Mouse (Mus musculus): ENCODE measurements around the gene Eif4e2. TPM values are rescaled to one million over a fixed set of nuclear protein-coding genes. Genes with fewer than 3 reads are reported as not detected.

Eif4e2 gene
- total and polyA plus RNA-seq, 2 experiments = 23.8 to 39.3 TPM

- H3K79me2 ChIP-seq (ENCODE audit: control insufficient read depth, insufficient read depth, low read length) = no peaks in the 10 kb centered on the region
- TF ChIP-seq CTCF (IDR thresholded peaks at IDR 0.05; ENCODE audit: low read depth, low read length) (no peak), POLR2A (IDR thresholded peaks at IDR 0.05; ENCODE audit: extremely low read depth, insufficient read depth, low read length) (no peak)
- no peaks in the 10 kb centered on the region for H3K36me3 ChIP-seq (ENCODE audit: control insufficient read depth, insufficient read depth, low read length)
- no peak for DNase-seq (ENCODE audit: extremely low read depth, low read depth, low spot score)
- H3K27me3 ChIP-seq (ENCODE audit: control insufficient read depth, insufficient read depth, low read length) = no peaks in the 10 kb centered on the region
- no peak overlapping the region for H3K9ac ChIP-seq (ENCODE audit: low read depth, low read length)
- H3K27ac ChIP-seq (replicated peaks; ENCODE audit: insufficient read depth, low read depth, low read length) = no peak overlapping the region
- whole genome bisulfite sequencing = 93% methylated on average over 1 of the region's 1 CpGs
- H3K4me3 ChIP-seq (ENCODE audit: insufficient read depth, low read depth, low read length) = no peak overlapping the region
- no peaks in the 10 kb centered on the region for H3K4me1 ChIP-seq (ENCODE audit: control insufficient read depth, insufficient read depth, low read length)
These were observed 57.9 kb downstream of the Eif4e2 start for GRCm38 (mm10) chr1:87271596-87271995.

DNA sequence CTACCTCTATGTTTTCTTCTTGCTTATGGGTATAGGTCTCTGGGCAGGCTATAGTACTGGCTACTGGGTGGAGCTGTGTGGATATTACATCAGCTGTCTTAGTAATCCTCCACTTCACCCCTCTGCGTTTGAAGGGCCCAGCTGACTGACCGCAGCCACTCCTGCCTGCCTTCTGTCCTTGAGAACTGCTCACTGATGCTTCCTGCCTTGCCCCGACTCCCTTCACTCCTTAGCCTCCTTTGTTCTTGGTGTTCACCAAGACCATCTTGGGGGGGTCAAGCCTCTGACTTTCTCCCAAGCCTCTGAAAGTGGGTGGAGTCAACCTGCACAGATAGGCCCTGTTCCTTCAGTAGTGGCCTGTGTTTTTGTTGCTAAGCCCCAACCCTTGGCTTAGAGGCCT lies 58.7 kb downstream of the Eif4e2 start:
- H3K27me3 ChIP-seq (ENCODE audit: control insufficient read depth, insufficient read depth, low read length) = no peaks in the 10 kb centered on the region
- 93% methylated on average over 3 of the region's 3 CpGs for WGBS
- no peak overlapping the region for H3K27ac ChIP-seq (replicated peaks; ENCODE audit: insufficient read depth, low read depth, low read length)
- H3K36me3 ChIP-seq (ENCODE audit: control insufficient read depth, insufficient read depth, low read length) = no peaks in the 10 kb centered on the region
- DNase-seq (ENCODE audit: extremely low read depth, low read depth, low spot score) = no peak
- no peak overlapping the region for H3K9ac ChIP-seq (ENCODE audit: low read depth, low read length)
- H3K4me3 ChIP-seq (ENCODE audit: insufficient read depth, low read depth, low read length) = no peak overlapping the region
- no peaks in the 10 kb centered on the region for H3K4me1 ChIP-seq (ENCODE audit: control insufficient read depth, insufficient read depth, low read length)
- no peaks in the 10 kb centered on the region for H3K79me2 ChIP-seq (ENCODE audit: control insufficient read depth, insufficient read depth, low read length)
- TF ChIP-seq CTCF (IDR thresholded peaks at IDR 0.05; ENCODE audit: low read depth, low read length) = no peak
- no peak for TF ChIP-seq POLR2A (IDR thresholded peaks at IDR 0.05; ENCODE audit: extremely low read depth, insufficient read depth, low read length)

DNA sequence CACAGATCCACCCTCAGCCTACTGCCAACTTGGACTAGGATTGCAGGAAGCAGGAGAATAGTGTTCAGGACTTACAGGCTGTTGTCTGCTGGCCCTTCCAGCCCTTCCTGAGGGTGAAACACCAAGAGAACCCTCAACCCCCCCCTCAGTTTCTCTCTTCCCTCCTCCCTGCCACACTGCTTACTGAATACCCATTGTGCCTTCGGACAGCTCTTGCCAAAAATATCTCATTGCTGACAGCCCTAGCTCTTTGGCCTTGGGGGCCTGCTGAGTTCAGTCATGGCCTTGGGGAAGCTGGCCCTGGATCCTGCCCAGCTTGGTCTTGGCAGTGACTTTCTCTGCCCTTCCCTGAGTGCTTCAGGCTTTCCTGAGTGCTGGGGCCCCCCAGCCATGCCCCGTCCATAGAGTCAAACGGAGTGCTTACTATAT lies 59.8 kb downstream of the Eif4e2 start:
- H3K9ac ChIP-seq (ENCODE audit: low read depth, low read length) = no peak overlapping the region
- WGBS = 89% methylated on average over 3 of the region's 3 CpGs
- no peaks in the 10 kb centered on the region for H3K79me2 ChIP-seq (ENCODE audit: control insufficient read depth, insufficient read depth, low read length)
- no peak overlapping the region for H3K4me3 ChIP-seq (ENCODE audit: insufficient read depth, low read depth, low read length)
- no peaks in the 10 kb centered on the region for H3K4me1 ChIP-seq (ENCODE audit: control insufficient read depth, insufficient read depth, low read length)
- H3K36me3 ChIP-seq (ENCODE audit: control insufficient read depth, insufficient read depth, low read length) = no peaks in the 10 kb centered on the region
- no peaks in the 10 kb centered on the region for H3K27me3 ChIP-seq (ENCODE audit: control insufficient read depth, insufficient read depth, low read length)
- TF ChIP-seq POLR2A (IDR thresholded peaks at IDR 0.05; ENCODE audit: extremely low read depth, insufficient read depth, low read length) (no peak), CTCF (IDR thresholded peaks at IDR 0.05; ENCODE audit: low read depth, low read length) (no peak)
- no peak for DNase-seq (ENCODE audit: extremely low read depth, low read depth, low spot score)
- no peak overlapping the region for H3K27ac ChIP-seq (replicated peaks; ENCODE audit: insufficient read depth, low read depth, low read length)

- no peak overlapping the region for H3K27ac ChIP-seq (replicated peaks; ENCODE audit: insufficient read depth, low read depth, low read length)
- no peak overlapping the region for H3K4me3 ChIP-seq (ENCODE audit: insufficient read depth, low read depth, low read length)
- TF ChIP-seq CTCF (IDR thresholded peaks at IDR 0.05; ENCODE audit: low read depth, low read length) (no peak), POLR2A (IDR thresholded peaks at IDR 0.05; ENCODE audit: extremely low read depth, insufficient read depth, low read length) (no peak)
- no peaks in the 10 kb centered on the region for H3K4me1 ChIP-seq (ENCODE audit: control insufficient read depth, insufficient read depth, low read length)
- no peak for DNase-seq (ENCODE audit: extremely low read depth, low read depth, low spot score)
- no peaks in the 10 kb centered on the region for H3K27me3 ChIP-seq (ENCODE audit: control insufficient read depth, insufficient read depth, low read length)
- no peaks in the 10 kb centered on the region for H3K36me3 ChIP-seq (ENCODE audit: control insufficient read depth, insufficient read depth, low read length)
- H3K9ac ChIP-seq (ENCODE audit: low read depth, low read length) = no peak overlapping the region
- no peaks in the 10 kb centered on the region for H3K79me2 ChIP-seq (ENCODE audit: control insufficient read depth, insufficient read depth, low read length)
- WGBS = 81% methylated on average over 4 of the region's 4 CpGs
These were observed 60.4 kb downstream of the Eif4e2 start for GRCm38 (mm10) chr1:87274134-87274533.

GRCm38 (mm10) chr1:87275151-87275550 lies 61.4 kb downstream of the Eif4e2 start:
- no peaks in the 10 kb centered on the region for H3K4me1 ChIP-seq (ENCODE audit: control insufficient read depth, insufficient read depth, low read length)
- no peaks in the 10 kb centered on the region for H3K79me2 ChIP-seq (ENCODE audit: control insufficient read depth, insufficient read depth, low read length)
- H3K36me3 ChIP-seq (ENCODE audit: control insufficient read depth, insufficient read depth, low read length) = no peaks in the 10 kb centered on the region
- TF ChIP-seq CTCF (IDR thresholded peaks at IDR 0.05; ENCODE audit: low read depth, low read length) (no peak), POLR2A (IDR thresholded peaks at IDR 0.05; ENCODE audit: extremely low read depth, insufficient read depth, low read length) (no peak)
- no peak overlapping the region for H3K27ac ChIP-seq (replicated peaks; ENCODE audit: insufficient read depth, low read depth, low read length)
- H3K27me3 ChIP-seq (ENCODE audit: control insufficient read depth, insufficient read depth, low read length) = no peaks in the 10 kb centered on the region
- H3K9ac ChIP-seq (ENCODE audit: low read depth, low read length) = no peak overlapping the region
- 92% methylated on average over 12 of the region's 12 CpGs for WGBS
- DNase-seq (ENCODE audit: extremely low read depth, low read depth, low spot score) = no peak
- no peak overlapping the region for H3K4me3 ChIP-seq (ENCODE audit: insufficient read depth, low read depth, low read length)

DNA sequence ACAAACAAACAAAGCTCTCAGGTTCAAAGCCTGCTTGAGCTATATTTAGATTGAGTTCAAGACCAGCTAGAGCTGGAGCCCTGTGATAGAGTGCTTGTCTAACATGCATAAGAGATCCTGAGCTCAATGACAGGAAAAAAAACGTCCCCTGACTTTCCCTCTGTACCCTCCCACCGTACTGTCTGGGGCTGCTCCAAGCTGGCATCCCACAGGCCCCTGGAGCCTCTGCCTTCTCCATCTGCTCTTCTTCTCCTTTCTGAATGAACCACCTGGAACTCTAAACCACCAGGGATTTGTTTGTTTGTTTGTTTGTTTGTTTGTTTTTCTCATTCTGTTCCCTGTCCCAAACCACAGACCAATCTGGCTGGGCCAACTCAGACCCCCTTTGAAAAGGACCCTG lies 62.3 kb downstream of the Eif4e2 start:
- Histone ChIP-seq H3K4me3 (ENCODE audit: insufficient read depth, low read depth, low read length) (no peak overlapping the region), H3K79me2 (ENCODE audit: control insufficient read depth, insufficient read depth, low read length) (no peaks in the 10 kb centered on the region), H3K27ac (replicated peaks; ENCODE audit: insufficient read depth, low read depth, low read length) (no peak overlapping the region), H3K4me1 (ENCODE audit: control insufficient read depth, insufficient read depth, low read length) (no peaks in the 10 kb centered on the region), H3K27me3 (ENCODE audit: control insufficient read depth, insufficient read depth, low read length) (no peaks in the 10 kb centered on the region), H3K9ac (ENCODE audit: low read depth, low read length) (no peak overlapping the region), H3K36me3 (ENCODE audit: control insufficient read depth, insufficient read depth, low read length) (no peaks in the 10 kb centered on the region)
- 69% methylated on average over 2 of the region's 2 CpGs for WGBS
- TF ChIP-seq POLR2A (IDR thresholded peaks at IDR 0.05; ENCODE audit: extremely low read depth, insufficient read depth, low read length) = no peak
- no peak for TF ChIP-seq CTCF (IDR thresholded peaks at IDR 0.05; ENCODE audit: low read depth, low read length)
- no peak for DNase-seq (ENCODE audit: extremely low read depth, low read depth, low spot score)
